Comparison of ENCODE assay signal across 7 mouse cellular contexts in the genomic region with DNA sequence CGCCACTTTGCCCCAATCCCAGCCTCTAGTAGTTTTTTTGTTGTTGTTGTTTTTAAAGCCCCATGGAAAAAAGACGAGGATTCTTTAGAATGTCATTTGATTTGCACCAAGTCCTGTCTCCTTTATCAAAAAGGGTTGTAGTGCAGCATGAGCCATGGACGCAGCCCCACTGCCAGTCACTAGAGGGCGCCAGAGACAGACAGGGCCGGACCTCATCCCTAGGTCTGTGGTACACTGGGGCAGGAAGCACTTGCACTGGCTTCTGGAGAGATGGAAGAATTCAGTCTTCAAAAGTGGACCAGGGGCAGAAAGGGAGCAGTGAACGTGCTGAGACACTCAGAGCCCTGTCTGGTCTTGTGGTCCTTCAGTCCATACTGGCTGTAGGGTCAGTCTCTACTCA. TPM values are rescaled to one million over a fixed set of nuclear protein-coding genes. Genes with fewer than 3 reads are reported as not detected.
DNase-seq lines count a peak whose midpoint lies in the region; ATAC-seq and TF ChIP-seq lines count a peak whose summit lies in the region.

No protein-coding gene starts in this region.

- 0 out of 2 replicates have a peak, but pooled peaks have one; percentile 20 for ATAC-seq in frontal cortex, adult (ENCODE audit: low TSS enrichment)
- ATAC-seq in hindbrain, embryonic 13.5 days (ENCODE audit: low FRiP score) = no peak
- no peak for ATAC-seq in midbrain, embryonic 13.5 days

- TF ChIP-seq POLR2A in spleen, adult 2 months (IDR thresholded peaks at IDR 0.05; ENCODE audit: low read depth, low read length) = no peak

- H3K9me3 ChIP-seq in hindbrain, embryonic 13.5 days = no peaks in the 10 kb centered on the region
- no peaks in the 10 kb centered on the region for H3K9me3 ChIP-seq in midbrain, embryonic 13.5 days

- DNase-seq in R1 (ENCODE audit: low read depth, low spot score) = peak; percentile 86
- DNase-seq in cerebellum, adult 18-20 months = peak; percentile 88 to 89
- DNase-seq in left cerebral cortex, postnatal 25 days (ENCODE audit: low spot score in 2 of 2) = peak; percentile 78 to 89
- DNase-seq in spleen, adult 2 months (ENCODE audit: low read depth in 1 of 2, low spot score in 2 of 2) = peak in 1 of 2 experiments; percentile 83

- 36% methylated on average over 6 of the region's 6 CpGs for WGBS in hindbrain, embryonic 13.5 days
- WGBS in midbrain, embryonic 13.5 days = 39% methylated on average over 6 of the region's 6 CpGs
- WGBS in spleen, adult 2 months = 25% methylated on average over 6 of the region's 6 CpGs

- TF ChIP-seq CTCF in spleen, adult 2 months (IDR thresholded peaks at IDR 0.05; ENCODE audit: extremely low read depth, insufficient read depth, insufficient read length, insufficient replicate concordance) = peak; percentile 98

- intact Hi-C loops in left cerebral cortex, postnatal 25 days (cut with DNase I) = no loop called here

- no peak overlapping the region for H3K4me2 ChIP-seq in hindbrain, embryonic 13.5 days
- peak overlapping the region; percentile 65 for H3K4me2 ChIP-seq in midbrain, embryonic 13.5 days (replicated peaks)

- H3K36me3 ChIP-seq in hindbrain, embryonic 13.5 days = peaks cover 51% of the 10 kb centered on the region
- H3K36me3 ChIP-seq in midbrain, embryonic 13.5 days = peaks cover 48% of the 10 kb centered on the region
- H3K36me3 ChIP-seq in spleen, adult 2 months (ENCODE audit: control insufficient read depth, insufficient read depth, low read length) = peaks cover 26% of the 10 kb centered on the region

- H3K9ac ChIP-seq in hindbrain, embryonic 13.5 days = no peak overlapping the region
- no peak overlapping the region for H3K9ac ChIP-seq in midbrain, embryonic 13.5 days (replicated peaks)

- H3K27ac ChIP-seq in hindbrain, embryonic 13.5 days = peak overlapping the region; percentile 58; the same call in 1 of the 2 replicates
- peak overlapping the region; percentile 95; the same call in 1 of the 2 replicates for H3K27ac ChIP-seq in midbrain, embryonic 13.5 days
- no peak overlapping the region for H3K27ac ChIP-seq in spleen, adult 2 months (ENCODE audit: insufficient read depth, low read length)

- H3K27me3 ChIP-seq in hindbrain, embryonic 13.5 days = no peaks in the 10 kb centered on the region
- no peaks in the 10 kb centered on the region for H3K27me3 ChIP-seq in midbrain, embryonic 13.5 days
- no peaks in the 10 kb centered on the region for H3K27me3 ChIP-seq in spleen, adult 2 months (ENCODE audit: control insufficient read depth, insufficient read depth, low read length)

- H3K4me3 ChIP-seq in hindbrain, embryonic 13.5 days = no peak overlapping the region
- H3K4me3 ChIP-seq in midbrain, embryonic 13.5 days (replicated peaks) = no peak overlapping the region
- H3K4me3 ChIP-seq in spleen, adult 2 months (ENCODE audit: extremely low read depth, insufficient read depth, insufficient read length) = no peak overlapping the region

- H3K4me1 ChIP-seq in hindbrain, embryonic 13.5 days (replicated peaks) = peaks cover 33% of the 10 kb centered on the region
- peaks cover 31% of the 10 kb centered on the region for H3K4me1 ChIP-seq in midbrain, embryonic 13.5 days (replicated peaks)
- H3K4me1 ChIP-seq in spleen, adult 2 months (ENCODE audit: control insufficient read depth, insufficient read depth, insufficient read length) = peaks cover 2% of the 10 kb centered on the region; the same call in 1 of the 2 replicates

RNA-seq across cellular contexts. Expression of a gene that starts 3.3 kb away (rescaled TPM):
- polyA plus RNA-seq in hindbrain, embryonic 13.5 days (2015; fragmentation: Nextera tagmentation; extraction: Ambion mirVana) = 681 and 687 TPM in 2 replicates
- total RNA-seq in left cerebral cortex, postnatal 25 days (2021) = 100 to 1,000 TPM; 140 to 163 TPM
- polyA plus RNA-seq in midbrain, embryonic 13.5 days (2015; fragmentation: Nextera tagmentation; extraction: Ambion mirVana) = 784 and 789 TPM in 2 replicates
- 109 and 112 TPM in 2 replicates for polyA plus RNA-seq in spleen, adult 2 months (2012; rRNA removed)

RNA-seq across cellular contexts. Expression of a gene that starts 8.4 kb away (rescaled TPM):
- polyA plus RNA-seq in hindbrain, embryonic 13.5 days (2015; fragmentation: Nextera tagmentation; extraction: Ambion mirVana) = 52.2 and 56.3 TPM in 2 replicates
- total RNA-seq in left cerebral cortex, postnatal 25 days (2021) = 10 to 100 TPM; 89.3 to 95.9 TPM
- polyA plus RNA-seq in midbrain, embryonic 13.5 days (2015; fragmentation: Nextera tagmentation; extraction: Ambion mirVana) = 47.0 and 56.0 TPM in 2 replicates
- polyA plus RNA-seq in spleen, adult 2 months (2012; rRNA removed) = 4.8 and 6.1 TPM in 2 replicates

RNA-seq across cellular contexts. Expression of a gene that starts 14.4 kb away (rescaled TPM):
- polyA plus RNA-seq in hindbrain, embryonic 13.5 days (2015; fragmentation: Nextera tagmentation; extraction: Ambion mirVana) = 66.7 and 68.3 TPM in 2 replicates
- total RNA-seq in left cerebral cortex, postnatal 25 days (2021) = 10 to 100 TPM; 31.4 to 42.7 TPM
- polyA plus RNA-seq in midbrain, embryonic 13.5 days (2015; fragmentation: Nextera tagmentation; extraction: Ambion mirVana) = 63.0 and 70.7 TPM in 2 replicates
- polyA plus RNA-seq in spleen, adult 2 months (2012; rRNA removed) = 134 and 147 TPM in 2 replicates

RNA-seq across cellular contexts. Expression of a gene that starts 15.4 kb away (rescaled TPM):
- 16.2 and 19.7 TPM in 2 replicates for polyA plus RNA-seq in hindbrain, embryonic 13.5 days (2015; fragmentation: Nextera tagmentation; extraction: Ambion mirVana)
- 1 to 10 TPM; 2.7 TPM for total RNA-seq in left cerebral cortex, postnatal 25 days (2021)
- polyA plus RNA-seq in midbrain, embryonic 13.5 days (2015; fragmentation: Nextera tagmentation; extraction: Ambion mirVana) = 21.3 and 21.6 TPM in 2 replicates
- 33.2 and 38.5 TPM in 2 replicates for polyA plus RNA-seq in spleen, adult 2 months (2012; rRNA removed)

RNA-seq across cellular contexts. Expression of a gene that starts 33.1 kb away (rescaled TPM):
- polyA plus RNA-seq in hindbrain, embryonic 13.5 days (2015; fragmentation: Nextera tagmentation; extraction: Ambion mirVana) = 42.4 and 45.2 TPM in 2 replicates
- 100 to 1,000 TPM; 161 to 163 TPM for total RNA-seq in left cerebral cortex, postnatal 25 days (2021)
- 38.1 and 47.7 TPM in 2 replicates for polyA plus RNA-seq in midbrain, embryonic 13.5 days (2015; fragmentation: Nextera tagmentation; extraction: Ambion mirVana)
- polyA plus RNA-seq in spleen, adult 2 months (2012; rRNA removed) = 59.0 and 65.4 TPM in 2 replicates
